Mouse (Mus musculus) forebrain, postnatal 0 days (tissue): ENCODE data around the gene Enah. TPM values are rescaled to one million over a fixed set of nuclear protein-coding genes. Genes with fewer than 3 reads are reported as not detected.
A peak's percentile ranks its signal among the peaks of the same experiment; 100 is the strongest.

Experiments
- ATAC-seq: fragments of 200-750 bp; cut with Nextera tagmentation; 2 replicates; pipeline ENCODE4 v1.8.0; 2017; ENCODE audit warnings: mild to moderate bottlenecking, moderate library complexity
- DNase-seq: peaks from one replicate; pipeline ENCODE4 v3.0.0-alpha.2; 2015
- H3K27ac ChIP-seq: fragments of 300-500 bp; sonication (generic); 2 replicates; pipeline ENCODE4 v1.5.1; 2014; ENCODE audit warnings: low read depth, mild to moderate bottlenecking, antibody characterized with exemption, low read length, moderate library complexity, mixed read lengths
- H3K27me3 ChIP-seq: fragments of 300-500 bp; sonication (generic); 2 replicates; pipeline ENCODE4 v1.6.1; 2014; ENCODE audit warnings: mild to moderate bottlenecking, low read length, mixed read lengths; ENCODE audit not compliant: insufficient read depth
- H3K36me3 ChIP-seq: fragments of 300-500 bp; sonication (generic); 2 replicates; pipeline ENCODE4 v1.6.1; 2014; ENCODE audit warnings: mild to moderate bottlenecking, moderate library complexity; ENCODE audit not compliant: insufficient read depth
- H3K4me1 ChIP-seq: fragments of 300-500 bp; sonication (generic); 2 replicates; pipeline ENCODE4 v1.6.1; 2014; ENCODE audit warnings: antibody characterized with exemption; ENCODE audit not compliant: insufficient read depth
- H3K4me2 ChIP-seq: fragments of 300-500 bp; sonication (generic); 2 replicates; pipeline ENCODE4 v1.6.1; 2014; ENCODE audit warnings: low read depth, mild to moderate bottlenecking, moderate library complexity
- H3K4me3 ChIP-seq: fragments of 300-500 bp; sonication (generic); 2 replicates; pipeline ENCODE4 v1.5.1; 2014; ENCODE audit warnings: low read depth, low read length, mixed read lengths
- H3K9ac ChIP-seq: fragments of 300-500 bp; sonication (generic); 2 replicates; pipeline ENCODE4 v1.6.1; 2014; ENCODE audit warnings: mild to moderate bottlenecking
- H3K9me3 ChIP-seq: fragments of 300-500 bp; sonication (generic); 2 replicates; pipeline ENCODE4 v1.6.1; 2016; ENCODE audit warnings: low read length
- CTCF ChIP-seq: sonication (generic); IDR thresholded peaks from 2 replicates; pipeline ENCODE4 v1.5.1; 2016; ENCODE audit warnings: antibody characterized with exemption, control low read depth, low read depth
- WGBS: fragments of 180-500 bp; shearing (Covaris S2); extraction: QIAGEN DNeasy Blood & Tissue Kit; methylation state at CpG from one replicate; pipeline ENCODE4 v1.1.7; 2014; 5-methylcytosine and 5-hydroxymethylcytosine counted together
- polyA plus RNA-seq: library from polyadenylated mRNA; unstranded; fragments of >200 nt; fragmentation: Nextera tagmentation; extraction: Ambion mirVana; gene quantifications from 2 replicates; pipeline ENCODE4 v1.2.1, GENCODE M21; 2015
- total RNA-seq: library from RNA; depleted of rRNA; stranded (reverse); fragments of >200 nt; gene quantifications from 2 replicates; pipeline ENCODE4 v1.2.3, GENCODE M21; 2014

The Enah gene
- total and polyA plus RNA-seq, 2 experiments from 2014 or later = 16.0 to 88.0 TPM

DNA sequence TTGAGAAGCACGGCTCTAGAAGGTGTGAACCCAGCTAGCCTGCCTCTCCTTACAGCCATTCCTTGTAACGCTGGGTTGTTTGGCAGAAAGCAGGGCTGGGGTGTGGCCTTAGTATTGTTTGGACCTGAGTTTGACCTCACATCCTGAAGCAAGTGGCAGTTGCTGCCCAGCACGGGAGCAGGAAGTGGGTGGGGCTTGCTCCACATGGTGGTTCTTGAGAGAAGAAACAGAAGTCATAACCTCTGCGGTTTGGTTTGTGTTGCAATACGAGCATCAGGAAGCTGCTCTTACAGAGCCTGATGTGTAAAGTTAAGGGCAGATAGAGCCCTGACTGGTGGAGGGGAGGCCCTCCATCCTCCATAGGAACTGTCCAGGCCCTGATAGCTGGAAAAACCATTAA, 159.1 kb downstream of the Enah start:
- Histone ChIP-seq H3K36me3 (no peaks in the 10 kb centered on the region), H3K27ac (no peak overlapping the region), H3K27me3 (no peaks in the 10 kb centered on the region), H3K9me3 (no peaks in the 10 kb centered on the region), H3K4me3 (no peak overlapping the region), H3K4me2 (no peak overlapping the region), H3K9ac (no peak overlapping the region), H3K4me1 (no peaks in the 10 kb centered on the region)
- ATAC-seq (no peak; the same call in 1 of the 2 replicates), DNase-seq (no peak)
- TF ChIP-seq CTCF = no peak
- 55% methylated on average over 5 of the region's 5 CpGs for WGBS

DNA sequence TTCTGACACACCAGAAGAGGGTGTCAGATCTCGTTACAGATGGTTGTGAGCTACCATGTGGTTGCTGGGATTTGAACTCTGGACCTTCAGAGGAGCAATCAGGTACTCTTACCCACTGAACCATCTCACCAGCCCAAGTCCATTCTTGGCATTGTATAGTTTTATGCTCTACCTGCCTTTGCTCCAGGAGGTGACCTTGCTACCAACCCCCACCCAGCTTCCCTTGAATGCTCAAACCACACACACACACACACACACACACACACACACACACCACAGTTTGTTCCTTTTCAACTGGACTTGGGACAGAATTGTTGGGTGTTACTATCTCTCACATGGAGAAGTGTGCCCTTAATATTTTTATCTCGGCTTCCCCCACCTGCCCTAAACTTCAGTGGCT, 163.5 kb downstream of the Enah start:
- H3K4me1 ChIP-seq = no peaks in the 10 kb centered on the region
- 89% methylated on average over 2 of the region's 2 CpGs for WGBS
- H3K4me3 ChIP-seq = no peak overlapping the region
- no peak for TF ChIP-seq CTCF
- no peak overlapping the region for H3K9ac ChIP-seq
- no peak for ATAC-seq
- no peaks in the 10 kb centered on the region for H3K9me3 ChIP-seq
- H3K4me2 ChIP-seq = no peak overlapping the region
- DNase-seq = no peak
- H3K27me3 ChIP-seq = no peaks in the 10 kb centered on the region
- no peaks in the 10 kb centered on the region for H3K36me3 ChIP-seq
- H3K27ac ChIP-seq = no peak overlapping the region

DNA sequence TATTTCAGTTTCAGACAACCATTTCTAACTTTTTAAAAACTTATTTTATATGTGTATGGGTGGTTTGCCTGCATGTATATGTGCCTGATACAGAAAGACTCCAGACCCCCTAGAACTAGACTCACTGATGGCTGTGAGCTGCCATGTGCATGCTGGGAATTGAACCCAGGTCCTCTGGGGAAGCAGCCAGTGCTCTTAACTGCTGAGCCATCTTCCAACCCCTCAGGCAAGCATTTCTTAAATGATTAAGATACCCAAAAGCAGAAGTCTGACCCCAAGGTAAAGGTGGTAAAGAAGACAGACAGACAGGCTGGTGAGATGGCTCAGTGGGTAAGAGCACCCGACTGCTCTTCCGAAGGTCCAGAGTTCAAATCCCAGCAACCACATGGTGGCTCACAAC, 165.0 kb downstream of the Enah start:
- no peak overlapping the region for H3K9ac ChIP-seq
- 94% methylated on average over 2 of the region's 2 CpGs for WGBS
- H3K4me3 ChIP-seq = no peak overlapping the region
- H3K36me3 ChIP-seq = no peaks in the 10 kb centered on the region
- no peak for ATAC-seq
- no peak overlapping the region for H3K4me2 ChIP-seq
- no peaks in the 10 kb centered on the region for H3K27me3 ChIP-seq
- TF ChIP-seq CTCF = no peak
- H3K4me1 ChIP-seq = no peaks in the 10 kb centered on the region
- DNase-seq = no peak
- H3K9me3 ChIP-seq = no peaks in the 10 kb centered on the region
- no peak overlapping the region for H3K27ac ChIP-seq

DNA sequence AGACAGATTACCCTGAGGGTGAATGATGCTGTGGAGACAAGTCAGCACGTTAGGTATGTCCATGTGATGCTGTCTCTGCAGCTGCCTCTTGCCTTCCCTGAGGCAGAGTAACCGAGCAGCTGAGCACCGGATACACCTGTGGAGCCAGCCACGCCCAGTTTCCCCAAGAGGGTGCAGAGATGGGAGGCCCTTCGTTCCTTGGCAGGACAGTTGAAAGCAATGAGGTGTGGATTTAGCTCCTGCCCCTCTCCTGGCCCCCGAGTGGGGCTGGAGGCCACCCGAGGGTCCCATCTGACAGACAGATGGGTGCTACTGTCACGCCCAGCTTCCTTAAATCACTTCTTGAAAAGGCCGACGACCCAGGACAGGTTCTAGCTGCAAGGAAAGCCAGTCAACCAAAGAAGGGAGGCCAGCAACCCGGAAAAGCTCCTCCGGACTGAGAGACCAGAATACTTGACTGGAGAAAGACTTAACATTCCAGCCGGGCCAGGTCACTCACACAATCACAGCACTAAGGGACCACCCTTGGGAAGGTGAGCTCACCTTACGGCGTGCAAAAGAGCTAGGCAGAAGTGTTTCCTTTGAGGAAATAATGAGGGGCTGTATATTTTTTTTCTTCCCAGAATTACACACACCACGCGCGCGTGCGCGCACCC, 166.6 kb downstream of the Enah start:
- Histone ChIP-seq H3K4me1 (no peaks in the 10 kb centered on the region), H3K27me3 (no peaks in the 10 kb centered on the region), H3K36me3 (no peaks in the 10 kb centered on the region), H3K27ac (no peak overlapping the region), H3K4me3 (peak overlapping the region; percentile 11; the same call in 1 of the 2 replicates), H3K9ac (no peak overlapping the region), H3K9me3 (no peaks in the 10 kb centered on the region), H3K4me2 (peak overlapping the region; percentile 26)
- WGBS = 16% methylated on average over 21 of the region's 21 CpGs
- TF ChIP-seq CTCF = no peak
- ATAC-seq (no peak), DNase-seq (no peak)

DNA sequence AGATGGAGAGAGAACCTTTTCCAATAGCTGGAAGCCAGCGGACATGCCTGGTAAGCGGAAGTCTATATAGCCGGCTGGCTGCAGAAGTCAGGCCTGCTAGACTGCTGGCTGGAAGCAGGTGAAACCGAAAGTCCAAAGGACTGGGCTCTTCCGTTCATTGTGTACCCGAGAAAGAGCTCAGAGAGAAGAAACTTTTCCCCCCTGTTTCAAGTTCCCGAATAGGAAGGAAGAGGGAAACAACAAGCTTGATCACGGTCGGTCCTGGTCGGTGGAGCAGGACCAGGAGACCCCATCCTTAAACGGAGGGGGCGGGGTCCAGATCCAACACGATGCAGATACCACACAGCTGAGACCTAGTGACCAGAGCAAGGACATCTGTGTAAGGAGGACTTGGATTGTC, 167.3 kb downstream of the Enah start:
- Histone ChIP-seq H3K36me3 (no peaks in the 10 kb centered on the region), H3K9me3 (no peaks in the 10 kb centered on the region), H3K9ac (no peak overlapping the region), H3K4me2 (0 out of 2 replicates have a peak overlapping the region, but pooled peaks have one; percentile 26), H3K4me3 (no peak overlapping the region), H3K27ac (no peak overlapping the region), H3K27me3 (no peaks in the 10 kb centered on the region), H3K4me1 (no peaks in the 10 kb centered on the region)
- 59% methylated on average over 13 of the region's 13 CpGs for WGBS
- no peak for DNase-seq
- ATAC-seq = no peak
- TF ChIP-seq CTCF = no peak

DNA sequence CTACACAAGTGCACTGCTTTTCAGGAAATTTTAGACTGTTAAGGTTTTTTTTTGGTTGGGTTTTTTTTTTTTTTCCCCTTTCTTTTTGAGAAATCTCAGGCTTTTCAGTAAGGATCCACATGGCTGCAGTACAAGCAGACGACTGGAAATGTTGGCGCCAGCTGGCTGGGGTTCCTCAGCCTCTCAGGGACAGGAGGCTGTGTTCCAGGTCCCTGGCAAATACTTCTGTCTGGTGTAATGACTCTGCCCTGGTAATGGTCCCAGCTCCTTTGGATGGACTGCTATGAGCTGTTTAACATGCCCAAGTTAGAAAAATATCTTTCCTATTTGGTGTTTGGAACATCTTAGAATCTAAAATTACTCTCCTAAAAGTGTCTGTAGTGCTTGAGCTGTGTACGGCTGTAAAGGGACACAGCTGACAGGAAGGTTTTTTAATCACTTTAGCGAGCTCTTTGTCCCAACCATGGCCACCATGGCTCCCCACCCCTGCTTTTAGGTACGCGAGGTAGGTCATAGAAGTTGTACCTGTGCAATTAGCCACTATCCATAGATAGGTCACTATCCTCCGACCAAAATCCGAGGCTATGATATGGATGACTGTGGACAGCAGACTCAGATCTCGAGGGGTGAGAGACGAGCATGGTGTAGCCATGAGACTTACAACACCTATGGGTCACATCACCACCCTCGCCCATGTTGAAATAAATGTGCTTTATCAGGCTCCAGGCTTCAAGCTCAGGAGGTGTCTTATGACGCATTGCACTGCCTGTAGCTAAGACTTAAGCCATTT, 168.1 kb downstream of the Enah start:
- Histone ChIP-seq H3K4me3 (no peak overlapping the region), H3K4me2 (no peak overlapping the region), H3K9me3 (no peaks in the 10 kb centered on the region), H3K27ac (0 out of 2 replicates have a peak overlapping the region, but pooled peaks have one; percentile 11), H3K27me3 (no peaks in the 10 kb centered on the region), H3K9ac (no peak overlapping the region), H3K4me1 (no peaks in the 10 kb centered on the region), H3K36me3 (no peaks in the 10 kb centered on the region)
- ATAC-seq (peak; percentile 80), DNase-seq (peak; percentile 84)
- 78% methylated on average over 12 of the region's 12 CpGs for WGBS
- no peak for TF ChIP-seq CTCF

DNA sequence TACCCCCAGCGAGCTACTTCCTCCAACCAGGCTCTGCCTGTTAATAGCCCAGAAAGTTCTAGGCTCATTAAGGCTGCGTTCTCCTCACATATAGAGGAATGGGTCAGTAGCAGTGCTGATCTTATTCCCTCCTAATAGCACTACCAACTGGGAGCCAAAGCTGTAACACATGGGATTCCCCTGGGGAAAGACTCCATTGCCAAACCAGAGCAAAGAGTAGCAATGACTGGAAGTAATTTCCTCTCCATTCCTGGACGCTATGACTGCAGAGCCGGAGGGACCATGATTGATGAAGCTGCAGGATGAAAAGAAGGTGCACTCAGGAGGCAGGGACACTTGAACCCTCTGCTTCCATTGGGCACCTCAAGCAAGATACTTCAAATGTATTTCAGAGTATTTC, 169.3 kb downstream of the Enah start:
- WGBS = 68% methylated on average over 4 of the region's 4 CpGs
- no peaks in the 10 kb centered on the region for H3K36me3 ChIP-seq
- H3K9ac ChIP-seq = no peak overlapping the region
- H3K27me3 ChIP-seq = no peaks in the 10 kb centered on the region
- ATAC-seq (no peak), DNase-seq (no peak)
- H3K27ac ChIP-seq = no peak overlapping the region
- no peak overlapping the region for H3K4me2 ChIP-seq
- no peak for TF ChIP-seq CTCF
- no peaks in the 10 kb centered on the region for H3K4me1 ChIP-seq
- H3K4me3 ChIP-seq = no peak overlapping the region
- no peaks in the 10 kb centered on the region for H3K9me3 ChIP-seq
